In genomic region chr11:36678542-36678941, GRCm38 (mm10) we compare ENCODE assay signal across 11 mouse cellular contexts.
DNase-seq lines count a peak whose midpoint lies in the region; ATAC-seq and TF ChIP-seq lines count a peak whose summit lies in the region.
"Had no signal": no experiment of that assay in that cellular context is flagged by ENCODE, and none has a peak within 500 bp of the region (broad histone marks: within the 10 kb centered on the region; RNA-seq: fewer than 3 reads in every experiment).

No protein-coding gene starts in this region.

- H3K4me1 ChIP-seq in forebrain, embryonic 13.5 days: peaks cover 38% of the 10 kb centered on the region
- H3K4me1 ChIP-seq in intestine, postnatal 0 days (replicated peaks; ENCODE audit: control insufficient read depth, insufficient read depth, low read length): no peaks in the 10 kb centered on the region
- H3K4me1 ChIP-seq in neural tube, embryonic 14.5 days (ENCODE audit: control insufficient read depth, insufficient read depth, low read length): peaks cover 17% of the 10 kb centered on the region; the same call in 1 of the 2 replicates
- H3K4me1 ChIP-seq: liver, embryonic 13.5 days had no signal

- no peaks in the 10 kb centered on the region for H3K9me3 ChIP-seq in forebrain, embryonic 13.5 days (replicated peaks)
- H3K9me3 ChIP-seq in intestine, postnatal 0 days (ENCODE audit: control insufficient read depth): no peaks in the 10 kb centered on the region
- no peaks in the 10 kb centered on the region for H3K9me3 ChIP-seq in neural tube, embryonic 14.5 days (ENCODE audit: control insufficient read depth, low read length)
- H3K9me3 ChIP-seq: liver, embryonic 13.5 days had no signal

- no peaks in the 10 kb centered on the region for H3K27me3 ChIP-seq in forebrain, embryonic 13.5 days
- no peaks in the 10 kb centered on the region for H3K27me3 ChIP-seq in intestine, postnatal 0 days (replicated peaks; ENCODE audit: control insufficient read depth, insufficient read depth, low read length)
- no peaks in the 10 kb centered on the region for H3K27me3 ChIP-seq in neural tube, embryonic 14.5 days (ENCODE audit: control insufficient read depth, insufficient read depth, low read length)

- peak overlapping the region; percentile 89 for H3K27ac ChIP-seq in layer of hippocampus, adult 2 months
- peak overlapping the region; percentile 97 for H3K27ac ChIP-seq in forebrain, embryonic 13.5 days
- no peak overlapping the region for H3K27ac ChIP-seq in intestine, postnatal 0 days (ENCODE audit: low read depth, low read length)
- H3K27ac ChIP-seq in neural tube, embryonic 14.5 days (ENCODE audit: low read depth, low read length): peak overlapping the region; percentile 97
- H3K27ac ChIP-seq: liver, embryonic 13.5 days had no signal

- ATAC-seq in forebrain, embryonic 13.5 days: no peak
- ATAC-seq in intestine, postnatal 0 days: no peak
- ATAC-seq in neural tube, embryonic 14.5 days (ENCODE audit: low read depth): no peak

- peak overlapping the region; percentile 67 for H3K4me2 ChIP-seq in forebrain, embryonic 13.5 days
- no peak overlapping the region; the same call in 1 of the 2 replicates for H3K4me2 ChIP-seq in intestine, postnatal 0 days (replicated peaks; ENCODE audit: low read depth)
- H3K4me2 ChIP-seq in neural tube, embryonic 14.5 days (ENCODE audit: low read depth, low read length): peak overlapping the region; percentile 65

- DNase-seq in layer of hippocampus, adult 2 months (ENCODE audit: low spot score in 2 of 2): no peak
- no peak for DNase-seq in layer of hippocampus, adult 8-10 months (ENCODE audit: low spot score in 2 of 2)
- no peak for DNase-seq in left cerebral cortex, postnatal 25 days (ENCODE audit: low spot score in 2 of 2)
- DNase-seq in right cerebral cortex, postnatal 10 days (ENCODE audit: low spot score in 2 of 2): no peak
- DNase-seq: adrenal gland, postnatal 14 days; kidney, adult 8-10 months; liver, embryonic 13.5 days; thymus, postnatal 4 days had no signal

- TF ChIP-seq CTCF in layer of hippocampus, adult 2 months (conservative IDR thresholded peaks at IDR 0.05): no peak
- no peak for TF ChIP-seq CTCF in intestine, postnatal 0 days (IDR thresholded peaks at IDR 0.05; ENCODE audit: low read depth)

- H3K36me3 ChIP-seq in forebrain, embryonic 13.5 days (ENCODE audit: poor library complexity, severe bottlenecking): no peaks in the 10 kb centered on the region
- no peaks in the 10 kb centered on the region for H3K36me3 ChIP-seq in intestine, postnatal 0 days (ENCODE audit: control insufficient read depth, insufficient read depth)
- no peaks in the 10 kb centered on the region for H3K36me3 ChIP-seq in neural tube, embryonic 14.5 days (ENCODE audit: control insufficient read depth, insufficient read depth, low read length)
- H3K36me3 ChIP-seq: liver, embryonic 13.5 days had no signal

- 12% methylated on average over 2 of the region's 2 CpGs for WGBS in forebrain, embryonic 13.5 days
- WGBS in intestine, postnatal 0 days: 53% methylated on average over 2 of the region's 2 CpGs
- WGBS in neural tube, embryonic 14.5 days: 25% methylated on average over 2 of the region's 2 CpGs

- H3K4me3 ChIP-seq in layer of hippocampus, adult 2 months: peak overlapping the region; percentile 70
- peak overlapping the region; percentile 50 for H3K4me3 ChIP-seq in forebrain, embryonic 13.5 days
- H3K4me3 ChIP-seq in intestine, postnatal 0 days (ENCODE audit: low read depth, low read length): peak overlapping the region; percentile 38; the same call in 1 of the 2 replicates
- peak overlapping the region; percentile 45 for H3K4me3 ChIP-seq in neural tube, embryonic 14.5 days (ENCODE audit: low read depth, low read length)

- peak overlapping the region; percentile 75; the same call in 1 of the 2 replicates for H3K9ac ChIP-seq in forebrain, embryonic 13.5 days
- H3K9ac ChIP-seq in intestine, postnatal 0 days (ENCODE audit: low read depth, low read length): no peak overlapping the region
- H3K9ac ChIP-seq in neural tube, embryonic 14.5 days (replicated peaks; ENCODE audit: low read depth, low read length): peak overlapping the region; percentile 64
- H3K9ac ChIP-seq: liver, embryonic 13.5 days had no signal

- intact Hi-C loops in left cerebral cortex, postnatal 25 days (cut with DNase I): loop anchor here (5.0 to 10.0 kb wide), 4 partner anchors 224 to 634 kb away; partner anchors contain the start of gene Tenm2
